Mouse (Mus musculus): Measurements from ENCODE around the gene Dnajc30. TPM values are rescaled to one million over a fixed set of nuclear protein-coding genes. Genes with fewer than 3 reads are reported as not detected.
"Not testable (repeated sequence)": the region's sequence is repeated elsewhere in the genome, so short reads cannot be mapped to it uniquely, and the experiment has no call there.

Dnajc30 gene
- polyA plus RNA-seq, 1 experiment from 2014 or later: 15.2 TPM

- WGBS (ENCODE audit: insufficient replicate concordance): 59% methylated on average over 9 of the region's 9 CpGs
- H3K27me3 ChIP-seq; DNase-seq; H3K9me3 ChIP-seq (replicated peaks); ATAC-seq (ENCODE audit: low read depth): not testable (repeated sequence)
- H3K4me2 ChIP-seq: peak within 1 kb of the TSS; percentile 95
- peaks cover 39% of the 10 kb centered on the region for H3K36me3 ChIP-seq
- H3K4me1 ChIP-seq (replicated peaks): peaks cover 29% of the 10 kb centered on the region
- H3K9ac ChIP-seq: peak within 1 kb of the TSS; percentile 88
- peak within 1 kb of the TSS; percentile 92 for H3K4me3 ChIP-seq (replicated peaks)
- H3K27ac ChIP-seq: peak within 1 kb of the TSS; percentile 70
These were observed 976 bp downstream of the Dnajc30 start, which contains the start of gene Bud23 for GRCm38 (mm10) chr5:135064909-135065446. TSS of gene Bud23 (minus strand) at chr5:135064959.

GRCm38 (mm10) chr5:135066008-135066407 is 2.0 kb downstream of the Dnajc30 start:
- Histone ChIP-seq H3K9me3 (replicated peaks) (no peaks in the 10 kb centered on the region), H3K4me3 (replicated peaks) (no peak overlapping the region), H3K9ac (no peak overlapping the region), H3K4me2 (peak overlapping the region; percentile 95; the same call in 1 of the 2 replicates), H3K4me1 (replicated peaks) (peaks cover 40% of the 10 kb centered on the region), H3K36me3 (peaks cover 29% of the 10 kb centered on the region), H3K27ac (no peak overlapping the region), H3K27me3 (no peaks in the 10 kb centered on the region)
- WGBS (ENCODE audit: insufficient replicate concordance): 80% methylated on average over 3 of the region's 3 CpGs
- DNase-seq (no peak), ATAC-seq (ENCODE audit: low read depth) (no peak)

DNA sequence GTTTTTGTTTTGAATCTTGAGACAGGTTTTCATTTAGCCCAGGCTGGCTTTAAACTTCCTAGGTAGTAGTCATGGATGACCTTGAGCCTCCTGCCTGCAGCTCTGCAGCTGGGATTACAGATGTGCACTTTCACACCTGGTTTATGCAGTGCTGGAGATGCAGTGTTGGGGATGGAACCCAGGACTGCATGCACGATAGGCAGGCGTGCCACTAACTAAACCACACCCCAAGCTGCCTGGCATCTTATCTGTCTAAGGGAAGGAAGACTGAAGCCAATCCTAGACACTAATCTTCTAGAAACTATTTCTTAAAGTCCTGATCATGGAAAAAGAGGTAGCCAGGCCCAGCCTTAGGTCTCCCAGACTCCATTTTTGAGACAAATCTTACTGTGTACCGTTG is 6.4 kb downstream of the Dnajc30 start:
- 0 out of 2 replicates have a peak, but pooled peaks cover 4% of the 10 kb centered on the region for H3K27me3 ChIP-seq
- H3K9ac ChIP-seq: no peak overlapping the region; the same call in 1 of the 2 replicates
- peaks cover 21% of the 10 kb centered on the region; the same call in 1 of the 2 replicates for H3K36me3 ChIP-seq
- ATAC-seq (ENCODE audit: low read depth) (peak; percentile 67), DNase-seq (peak; percentile 29)
- H3K9me3 ChIP-seq (replicated peaks): no peaks in the 10 kb centered on the region
- no peak overlapping the region for H3K4me2 ChIP-seq
- peaks cover 29% of the 10 kb centered on the region for H3K4me1 ChIP-seq (replicated peaks)
- WGBS (ENCODE audit: insufficient replicate concordance): 49% methylated on average over 3 of the region's 3 CpGs
- no peak overlapping the region for H3K4me3 ChIP-seq (replicated peaks)
- no peak overlapping the region for H3K27ac ChIP-seq

DNA sequence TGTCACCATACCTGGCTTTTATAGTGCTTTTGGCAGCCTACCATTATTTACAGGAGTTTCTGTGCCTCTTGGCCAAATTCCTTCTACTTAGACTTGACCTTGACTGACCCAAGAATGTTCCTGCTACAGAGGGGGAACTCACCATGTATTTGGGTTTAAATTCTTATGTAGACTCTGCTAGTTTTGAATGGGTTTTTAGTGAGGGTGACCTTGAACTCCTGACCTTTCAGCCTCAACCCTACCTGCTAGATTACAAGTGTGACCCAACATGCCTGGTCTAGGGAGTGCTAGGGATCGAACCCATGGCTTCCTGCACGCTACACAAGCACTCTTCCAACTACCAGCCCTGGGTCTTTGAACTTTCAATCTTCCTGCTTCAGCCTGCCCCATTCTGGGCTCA is 8.1 kb downstream of the Dnajc30 start:
- DNase-seq: no peak
- H3K27me3 ChIP-seq: 0 out of 2 replicates have a peak, but pooled peaks cover 4% of the 10 kb centered on the region
- no peak overlapping the region for H3K4me2 ChIP-seq
- H3K4me1 ChIP-seq (replicated peaks): peaks cover 23% of the 10 kb centered on the region
- H3K9ac ChIP-seq: no peak overlapping the region
- no peaks in the 10 kb centered on the region for H3K9me3 ChIP-seq (replicated peaks)
- peaks cover 10% of the 10 kb centered on the region; the same call in 1 of the 2 replicates for H3K36me3 ChIP-seq
- WGBS (ENCODE audit: insufficient replicate concordance): 69% methylated on average over 2 of the region's 2 CpGs
- H3K27ac ChIP-seq: no peak overlapping the region
- ATAC-seq (ENCODE audit: low read depth): no peak
- H3K4me3 ChIP-seq (replicated peaks): no peak overlapping the region

- H3K36me3 ChIP-seq: 0 out of 2 replicates have a peak, but pooled peaks cover 4% of the 10 kb centered on the region
- WGBS (ENCODE audit: insufficient replicate concordance): 47% methylated on average over 6 of the region's 6 CpGs
- 0 out of 2 replicates have a peak, but pooled peaks cover 4% of the 10 kb centered on the region for H3K27me3 ChIP-seq
- H3K9me3 ChIP-seq (replicated peaks): no peaks in the 10 kb centered on the region
- ATAC-seq (ENCODE audit: low read depth): no peak
- no peak overlapping the region for H3K9ac ChIP-seq
- peaks cover 30% of the 10 kb centered on the region for H3K4me1 ChIP-seq (replicated peaks)
- H3K27ac ChIP-seq: no peak overlapping the region
- no peak overlapping the region for H3K4me3 ChIP-seq (replicated peaks)
- no peak overlapping the region for H3K4me2 ChIP-seq
- no peak for DNase-seq
These were observed 8.7 kb downstream of the Dnajc30 start for GRCm38 (mm10) chr5:135072720-135073119.

DNA sequence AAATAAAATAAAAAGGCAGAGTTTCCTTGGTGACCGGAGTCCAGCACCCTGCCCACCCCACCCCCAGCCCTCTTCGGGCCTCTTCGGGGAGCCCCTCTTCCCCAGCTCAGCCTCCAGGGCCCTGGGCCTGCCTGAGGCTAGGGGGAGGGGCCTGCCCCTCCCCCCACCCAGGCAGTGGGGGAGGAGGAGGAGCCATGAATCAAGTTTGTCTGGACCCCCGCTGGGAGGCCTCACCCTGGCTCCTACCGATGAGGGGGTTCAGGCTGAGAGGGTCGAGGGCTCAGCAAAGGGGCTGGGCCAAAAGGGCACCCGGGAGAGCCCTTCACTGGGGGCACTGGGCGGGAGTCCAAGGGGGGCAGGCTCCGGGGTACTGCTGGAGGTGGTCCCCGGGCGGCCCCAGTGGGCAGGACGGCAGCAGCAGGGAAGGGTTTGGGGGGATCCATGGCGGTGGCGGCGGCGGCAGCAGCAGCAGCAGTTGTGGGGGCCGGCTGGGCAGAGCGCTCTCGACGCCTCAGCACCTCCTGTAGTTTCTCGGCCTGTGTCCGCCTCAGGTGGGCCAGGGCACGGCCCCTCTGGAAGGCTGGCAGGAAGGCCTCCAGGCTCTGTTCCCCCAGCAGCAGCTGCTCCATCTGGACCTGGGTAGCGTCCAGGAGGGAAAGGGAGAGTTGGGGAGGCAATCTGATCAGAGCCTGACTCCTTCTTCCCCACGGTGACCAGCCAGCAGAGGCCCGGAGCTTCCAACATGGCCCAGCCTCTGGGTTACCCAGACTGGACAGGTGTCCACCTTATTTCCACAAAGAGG is 9.5 kb downstream of the Dnajc30 start:
- Histone ChIP-seq H3K9ac (no peak overlapping the region), H3K27ac (no peak overlapping the region), H3K27me3 (0 out of 2 replicates have a peak, but pooled peaks cover 5% of the 10 kb centered on the region), H3K9me3 (replicated peaks) (no peaks in the 10 kb centered on the region), H3K36me3 (no peaks in the 10 kb centered on the region), H3K4me2 (no peak overlapping the region), H3K4me3 (replicated peaks) (no peak overlapping the region), H3K4me1 (replicated peaks) (peaks cover 38% of the 10 kb centered on the region)
- DNase-seq: no peak
- 40% methylated on average over 24 of the region's 26 CpGs for WGBS (ENCODE audit: insufficient replicate concordance)
- no peak for ATAC-seq (ENCODE audit: low read depth)

DNA sequence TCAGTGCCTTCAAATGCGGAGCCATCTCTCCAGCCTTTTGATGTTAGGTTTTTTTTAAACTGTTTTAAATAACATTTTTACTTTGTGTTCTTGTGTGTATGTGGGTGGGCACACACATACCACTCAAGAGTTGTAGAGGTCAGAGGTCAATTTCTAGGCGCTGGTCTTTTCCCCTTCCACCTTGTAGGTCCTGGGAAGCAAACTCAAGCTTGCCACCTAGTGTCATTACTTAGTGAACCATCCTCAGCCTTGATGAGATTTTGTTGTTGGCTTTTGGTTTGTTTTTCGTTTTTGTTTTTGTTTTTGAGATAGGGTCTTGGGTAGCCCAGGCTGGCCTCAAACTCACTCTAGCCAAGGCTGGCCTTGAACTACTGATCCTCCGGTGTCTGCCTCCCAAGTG is 11.7 kb downstream of the Dnajc30 start:
- DNase-seq (no peak), ATAC-seq (ENCODE audit: low read depth) (no peak)
- H3K4me3 ChIP-seq (replicated peaks): no peak overlapping the region
- H3K9me3 ChIP-seq (replicated peaks): no peaks in the 10 kb centered on the region
- peaks cover 31% of the 10 kb centered on the region for H3K4me1 ChIP-seq (replicated peaks)
- 50% methylated on average over 4 of the region's 4 CpGs for WGBS (ENCODE audit: insufficient replicate concordance)
- no peaks in the 10 kb centered on the region for H3K36me3 ChIP-seq
- no peak overlapping the region for H3K4me2 ChIP-seq
- H3K27ac ChIP-seq: no peak overlapping the region
- peaks cover 21% of the 10 kb centered on the region; the same call in 1 of the 2 replicates for H3K27me3 ChIP-seq
- H3K9ac ChIP-seq: no peak overlapping the region

DNA sequence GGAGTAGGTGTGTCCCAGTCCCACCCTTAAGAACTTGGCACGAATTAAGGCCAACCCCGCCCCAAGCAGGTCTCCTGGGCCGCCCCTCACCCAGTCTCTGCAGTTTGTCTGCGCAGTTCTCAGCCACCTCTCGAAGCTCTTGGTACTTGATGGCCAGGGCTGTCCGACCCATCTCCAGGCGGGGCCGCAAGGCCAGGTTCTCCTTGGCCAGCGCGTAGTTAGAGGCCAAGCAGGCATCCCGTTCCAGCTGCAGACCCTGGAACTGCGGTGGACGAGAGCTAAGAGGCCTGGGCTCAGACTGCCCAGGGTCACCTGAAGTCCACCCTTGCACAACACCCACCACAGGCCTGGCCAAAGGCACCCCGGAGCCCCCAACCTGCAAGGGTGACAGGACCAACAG is 12.4 kb downstream of the Dnajc30 start:
- Histone ChIP-seq H3K9ac (no peak overlapping the region), H3K4me2 (no peak overlapping the region), H3K4me1 (replicated peaks) (peaks cover 26% of the 10 kb centered on the region), H3K4me3 (replicated peaks) (no peak overlapping the region), H3K27me3 (peaks cover 21% of the 10 kb centered on the region; the same call in 1 of the 2 replicates), H3K36me3 (no peaks in the 10 kb centered on the region), H3K9me3 (replicated peaks) (no peaks in the 10 kb centered on the region), H3K27ac (no peak overlapping the region)
- WGBS (ENCODE audit: insufficient replicate concordance): 71% methylated on average over 14 of the region's 14 CpGs
- no peak for DNase-seq
- ATAC-seq (ENCODE audit: low read depth): no peak

GRCm38 (mm10) chr5:135076931-135077505 is 13.0 kb downstream of the Dnajc30 start:
- Histone ChIP-seq H3K27me3 (peaks cover 23% of the 10 kb centered on the region; the same call in 1 of the 2 replicates), H3K36me3 (no peaks in the 10 kb centered on the region), H3K4me3 (replicated peaks) (peak overlapping the region; percentile 66), H3K9me3 (replicated peaks) (no peaks in the 10 kb centered on the region), H3K4me2 (peak overlapping the region; percentile 93), H3K4me1 (replicated peaks) (peaks cover 26% of the 10 kb centered on the region), H3K27ac (no peak overlapping the region), H3K9ac (0 out of 2 replicates have a peak overlapping the region, but pooled peaks have one; percentile 82)
- ATAC-seq (ENCODE audit: low read depth) (no peak), DNase-seq (no peak)
- WGBS (ENCODE audit: insufficient replicate concordance): 48% methylated on average over 14 of the region's 14 CpGs

GRCm38 (mm10) chr5:135077564-135078481 is 13.8 kb downstream of the Dnajc30 start, which contains the start of gene Vps37d:
TSS of gene Vps37d (minus strand) at chr5:135078266.
- peaks cover 24% of the 10 kb centered on the region for H3K4me1 ChIP-seq (replicated peaks)
- 1% methylated on average over 79 of the region's 83 CpGs for WGBS (ENCODE audit: insufficient replicate concordance)
- H3K27me3 ChIP-seq: peaks cover 22% of the 10 kb centered on the region; the same call in 1 of the 2 replicates
- no peak within 1 kb of the TSS for H3K27ac ChIP-seq
- peak within 1 kb of the TSS; percentile 66 for H3K4me3 ChIP-seq (replicated peaks)
- H3K9ac ChIP-seq: peak within 1 kb of the TSS; percentile 82
- no peaks in the 10 kb centered on the region for H3K9me3 ChIP-seq (replicated peaks)
- peak; percentile 84 for DNase-seq
- H3K36me3 ChIP-seq: no peaks in the 10 kb centered on the region
- ATAC-seq (ENCODE audit: low read depth): peak; percentile 83
- H3K4me2 ChIP-seq: peak within 1 kb of the TSS; percentile 93

All from liver, embryonic 13.5 days (tissue).